Mouse (Mus musculus): ENCODE results near the gene Itm2c. TPM values are rescaled to one million over a fixed set of nuclear protein-coding genes. Genes with fewer than 3 reads are reported as not detected.

Gene Itm2c
- total and polyA plus RNA-seq, 3 experiments, result 76.6 to 107 (median 96.2) TPM

GRCm38 (mm10) chr1:85894748-85895360 lies 773 bp downstream of the Itm2c start:
- Histone ChIP-seq H3K79me2 (replicated peaks; ENCODE audit: control insufficient read depth, extremely low read depth, insufficient read depth, poor library complexity, severe bottlenecking) (peaks cover 36% of the 10 kb centered on the region), H3K4me3 (replicated peaks in 1 of 3; ENCODE audit: low read depth in 2 of 3, low read length in 2 of 3, poor library complexity in 1 of 3) (peak overlapping the region; percentile 83 to 96 (median 86)), H3K27ac (ENCODE audit: insufficient read depth, low read depth) (peak overlapping the region; percentile 92), H3K36me3 (replicated peaks in 1 of 2; ENCODE audit: control insufficient read depth in 1 of 2, insufficient read depth in 1 of 2, low read length in 1 of 2) (peaks cover 0 to 10% of the 10 kb centered on the region in 2 experiments), H3K9me3 (replicated peaks; ENCODE audit: low read length) (peaks cover 3% of the 10 kb centered on the region), H3K4me1 (ENCODE audit: control insufficient read depth in 1 of 2, insufficient read depth in 2 of 2) (peaks cover 14 to 40% of the 10 kb centered on the region in 2 experiments), H3K9ac (ENCODE audit: insufficient read depth, low read depth) (peak overlapping the region; percentile 86), H3K27me3 (replicated peaks) (no peaks in the 10 kb centered on the region), H3K4me2 (ENCODE audit: insufficient read depth, low read depth, poor library complexity, severe bottlenecking) (peak overlapping the region; percentile 54)
- peak; percentile 64 for DNase-seq (ENCODE audit: extremely low read depth)
- dilution Hi-C loops (cut with MboI; ENCODE audit: extremely low pct_ligation_motif_present, extremely low pct_unique_long_range_greater_than_20kb, low sequenced_read_pairs), result no loop called here
- TF ChIP-seq ZMIZ1 (IDR thresholded peaks at IDR 0.05; ENCODE audit: low read depth, low read length), result 0 out of 2 replicates have a peak, but pooled peaks have one; percentile 1
- no peak for TF ChIP-seq RAD21 (IDR thresholded peaks at IDR 0.05; ENCODE audit: low read depth, low read length)
- 0 out of 2 replicates have a peak, but pooled peaks have one; percentile 0 for TF ChIP-seq HCFC1 (IDR thresholded peaks at IDR 0.05; ENCODE audit: low read depth, low read length)
- peak; percentile 51; the same call in 1 of the 2 replicates for TF ChIP-seq BHLHE40 (IDR thresholded peaks at IDR 0.05; ENCODE audit: low read depth, low read length)
- TF ChIP-seq CTCF (conservative IDR thresholded peaks at IDR 0.05 in 1 of 2, IDR thresholded peaks at IDR 0.05 in 1 of 2; ENCODE audit: low read depth in 2 of 2, low read length in 2 of 2), result no peak
- TF ChIP-seq CHD2 (IDR thresholded peaks at IDR 0.05; ENCODE audit: low read length), result peak; percentile 59
- TF ChIP-seq JUN (IDR thresholded peaks at IDR 0.05; ENCODE audit: insufficient read depth, low read depth, low read length), result no peak
- in situ Hi-C loops (cut with MboI; ENCODE audit: low pct_ligation_motif_present, low pct_unique_long_range_greater_than_20kb, low sequenced_read_pairs), result loop anchor here (5.0 kb wide), 1 partner anchor 43 kb away; no protein-coding TSS in a partner anchor

- Histone ChIP-seq H3K9me3 (replicated peaks; ENCODE audit: low read length) (peaks cover 3% of the 10 kb centered on the region), H3K4me3 (replicated peaks in 1 of 3; ENCODE audit: low read depth in 2 of 3, low read length in 2 of 3, poor library complexity in 1 of 3) (peak overlapping the region; percentile 83 to 96 (median 86)), H3K27me3 (replicated peaks) (no peaks in the 10 kb centered on the region), H3K9ac (ENCODE audit: insufficient read depth, low read depth) (peak overlapping the region; percentile 86), H3K79me2 (replicated peaks; ENCODE audit: control insufficient read depth, extremely low read depth, insufficient read depth, poor library complexity, severe bottlenecking) (peaks cover 41% of the 10 kb centered on the region), H3K36me3 (replicated peaks in 1 of 2; ENCODE audit: control insufficient read depth in 1 of 2, insufficient read depth in 1 of 2, low read length in 1 of 2) (peaks cover 0 to 10% of the 10 kb centered on the region in 2 experiments), H3K4me2 (ENCODE audit: insufficient read depth, low read depth, poor library complexity, severe bottlenecking) (peak overlapping the region; percentile 93), H3K4me1 (ENCODE audit: control insufficient read depth in 1 of 2, insufficient read depth in 2 of 2) (peaks cover 14 to 44% of the 10 kb centered on the region in 2 experiments), H3K27ac (ENCODE audit: insufficient read depth, low read depth) (peak overlapping the region; percentile 92)
- peak; percentile 93 for DNase-seq (ENCODE audit: extremely low read depth)
- in situ Hi-C loops (cut with MboI; ENCODE audit: low pct_ligation_motif_present, low pct_unique_long_range_greater_than_20kb, low sequenced_read_pairs) (no loop called here), dilution Hi-C loops (cut with MboI; ENCODE audit: extremely low pct_ligation_motif_present, extremely low pct_unique_long_range_greater_than_20kb, low sequenced_read_pairs) (no loop called here)
- TF ChIP-seq BHLHE40 (IDR thresholded peaks at IDR 0.05; ENCODE audit: low read depth, low read length) (peak; percentile 64), MAX (IDR thresholded peaks at IDR 0.05; ENCODE audit: low read length) (peak; percentile 74), ELF1 (IDR thresholded peaks at IDR 0.05; ENCODE audit: low read depth, low read length) (peak; percentile 67), MAFK (IDR thresholded peaks at IDR 0.05; ENCODE audit: insufficient replicate concordance, low read length) (peak; percentile 60; the same call in 1 of the 2 replicates), SIN3A (IDR thresholded peaks at IDR 0.05; ENCODE audit: low read length) (peak; percentile 49), ETS1 (conservative IDR thresholded peaks at IDR 0.05; ENCODE audit: low read depth, low read length) (peak; percentile 61), ZKSCAN1 (IDR thresholded peaks at IDR 0.05; ENCODE audit: borderline replicate concordance, low read depth, low read length) (no peak), MAZ (IDR thresholded peaks at IDR 0.05; ENCODE audit: low read depth, low read length) (no peak), NELFE (IDR thresholded peaks at IDR 0.05; ENCODE audit: low read depth, low read length) (peak; percentile 61), MXI1 (IDR thresholded peaks at IDR 0.05; ENCODE audit: low read depth, low read length) (peak; percentile 58; the same call in 1 of the 2 replicates), JUND (conservative IDR thresholded peaks at IDR 0.05; ENCODE audit: low read depth, low read length) (no peak), USF2 (conservative IDR thresholded peaks at IDR 0.05; ENCODE audit: low read depth, low read length) (no peak), SMC3 (IDR thresholded peaks at IDR 0.05; ENCODE audit: low read depth, low read length) (peak; percentile 62), MEF2A (IDR thresholded peaks at IDR 0.05; ENCODE audit: borderline replicate concordance, low read depth, low read length) (peak; percentile 75), USF1 (IDR thresholded peaks at IDR 0.05; ENCODE audit: low read depth, low read length) (no peak), POLR2AphosphoS2 (IDR thresholded peaks at IDR 0.05; ENCODE audit: low read depth, low read length) (no peak), ZC3H11A (IDR thresholded peaks at IDR 0.05; ENCODE audit: low read depth, low read length) (no peak), MYC (IDR thresholded peaks at IDR 0.05; ENCODE audit: low read depth, low read length) (peak; percentile 74), CHD1 (IDR thresholded peaks at IDR 0.05; ENCODE audit: low read depth, low read length) (no peak; the same call in 1 of the 2 replicates), PAX5 (IDR thresholded peaks at IDR 0.05; ENCODE audit: low read length) (no peak), ZMIZ1 (IDR thresholded peaks at IDR 0.05; ENCODE audit: low read depth, low read length) (no peak), HCFC1 (IDR thresholded peaks at IDR 0.05; ENCODE audit: low read depth, low read length) (peak; percentile 34), ZNF384 (IDR thresholded peaks at IDR 0.05; ENCODE audit: low read depth, low read length) (no peak), KAT2A (IDR thresholded peaks at IDR 0.05; ENCODE audit: insufficient replicate concordance, low read length) (no peak), EP300 (IDR thresholded peaks at IDR 0.05; ENCODE audit: low read length) (peak; percentile 27; the same call in 1 of the 2 replicates), JUN (IDR thresholded peaks at IDR 0.05; ENCODE audit: insufficient read depth, low read depth, low read length) (no peak), TBP (conservative IDR thresholded peaks at IDR 0.05; ENCODE audit: low read depth, low read length) (peak; percentile 45; the same call in 1 of the 2 replicates), NRF1 (IDR thresholded peaks at IDR 0.05; ENCODE audit: low read depth, low read length) (no peak)
Measured at GRCm38 (mm10) chr1:85895391-85895837, 1.3 kb downstream of the Itm2c start.

All from CH12.LX (cell line).